Mouse (Mus musculus) heart, postnatal 0 days (tissue): Measurements from ENCODE around the gene Arhgdig.

Experiments used
- CTCF ChIP-seq: IDR thresholded peaks from 2 replicates; pipeline ENCODE4 v1.5.1; 2016; ENCODE audit warnings: antibody characterized with exemption, control low read depth, low read depth
- EP300 ChIP-seq: IDR thresholded peaks from 2 replicates; pipeline ENCODE4 v1.6.1; 2016; ENCODE audit warnings: antibody characterized with exemption, low read depth

DNA sequence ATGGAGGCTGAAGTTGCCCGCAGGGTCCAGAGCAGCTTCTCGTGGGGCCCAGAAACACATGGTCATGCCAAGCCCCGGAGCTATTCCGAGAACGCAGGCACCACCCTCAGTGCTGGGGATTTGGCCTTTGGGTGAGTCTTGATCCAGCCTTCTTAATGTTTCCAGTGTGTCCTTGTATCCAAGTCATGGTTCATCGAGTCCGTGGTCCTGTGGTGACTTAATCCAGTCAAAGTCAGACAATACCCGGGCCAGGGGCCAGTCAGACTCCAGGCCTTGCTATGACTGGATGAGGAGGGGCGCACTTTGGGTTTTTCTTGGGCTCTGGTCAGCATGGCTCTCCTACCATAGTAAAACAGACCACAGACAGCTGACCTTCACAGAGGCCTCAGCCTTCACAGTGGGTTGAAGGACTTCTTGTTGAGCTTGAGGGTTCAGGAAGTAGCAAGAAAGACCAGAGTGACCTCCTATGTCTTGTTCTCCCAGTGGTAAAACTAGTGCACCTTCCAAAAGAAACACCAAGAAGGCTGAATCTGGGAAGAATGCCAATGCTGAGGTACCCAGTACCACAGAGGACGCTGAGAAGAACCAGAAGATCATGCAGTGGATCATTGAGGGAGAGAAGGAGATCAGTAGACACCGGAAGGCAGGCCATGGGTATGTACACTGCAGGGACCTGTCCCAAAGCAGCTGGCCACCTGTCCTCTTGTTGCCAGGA is 19.3 kb downstream of the Arhgdig start:
- no peak for TF ChIP-seq CTCF
- no peak for TF ChIP-seq EP300
